Mouse (Mus musculus): ENCODE data around the gene Fam189a1. TPM values are rescaled to one million over a fixed set of nuclear protein-coding genes. Genes with fewer than 3 reads are reported as not detected.

The Fam189a1 gene
- polyA plus RNA-seq, 1 experiment = 0.05 TPM

- TF ChIP-seq CTCF (conservative IDR thresholded peaks at IDR 0.05; ENCODE audit: insufficient read depth, insufficient read length, low read depth, low read length) (no peak), POLR2A (IDR thresholded peaks at IDR 0.05; ENCODE audit: low read depth, low read length) (no peak)
- DNase-seq = no peak
- WGBS = 28% methylated on average over 3 of the region's 3 CpGs
- H3K27ac ChIP-seq (ENCODE audit: insufficient read depth, low read depth, low read length) = no peak overlapping the region
- H3K4me1 ChIP-seq (ENCODE audit: control insufficient read depth, insufficient read depth, low read length) = no peaks in the 10 kb centered on the region
- no peak overlapping the region for H3K4me3 ChIP-seq (ENCODE audit: insufficient read depth, low read depth, low read length)
- H3K36me3 ChIP-seq (ENCODE audit: control insufficient read depth, insufficient read depth, low read length) = no peaks in the 10 kb centered on the region
- no peaks in the 10 kb centered on the region for H3K27me3 ChIP-seq (replicated peaks; ENCODE audit: control insufficient read depth, insufficient read depth, low read length)
These were observed 73.6 kb downstream of the Fam189a1 start for GRCm38 (mm10) chr7:65082778-65083091.

DNA sequence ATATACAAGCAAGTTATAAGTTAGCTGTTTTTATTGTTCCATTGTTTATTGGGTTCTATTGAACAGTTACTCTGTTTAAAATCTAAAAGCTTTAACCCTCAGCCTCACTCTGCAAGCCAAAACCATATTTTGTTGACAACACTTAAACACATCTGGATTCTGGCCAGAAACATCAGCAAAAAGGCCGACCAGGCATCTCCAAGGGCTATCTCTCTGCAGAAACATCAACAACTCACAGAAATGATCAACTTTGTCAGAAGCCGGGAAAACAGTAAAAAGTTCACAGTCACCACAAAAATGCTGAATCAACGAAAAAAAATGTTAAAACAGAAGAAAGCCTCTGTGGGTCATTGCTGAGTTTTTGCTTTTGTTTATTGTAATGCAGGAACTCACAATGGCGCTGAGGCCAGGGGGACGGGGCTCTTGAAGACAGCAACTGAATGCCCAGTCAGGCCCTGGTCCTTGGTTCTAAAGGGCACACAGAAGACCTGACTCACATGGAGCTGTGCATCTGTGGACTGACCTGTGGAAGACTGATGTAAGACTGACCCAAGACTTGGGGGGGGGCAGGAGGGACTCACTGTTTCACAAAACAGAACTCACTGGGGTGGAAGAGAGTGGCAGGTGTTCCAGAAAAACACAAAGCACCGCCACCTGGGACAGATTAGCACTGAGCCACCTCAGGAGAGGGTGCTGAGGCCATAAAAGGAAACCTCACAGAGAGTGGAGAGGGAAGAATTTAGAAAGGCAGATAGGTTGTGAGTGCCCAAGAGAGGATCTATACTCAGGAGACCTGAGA, 74.2 kb downstream of the Fam189a1 start:
- no peak for TF ChIP-seq POLR2A (IDR thresholded peaks at IDR 0.05; ENCODE audit: low read depth, low read length)
- no peak for TF ChIP-seq CTCF (conservative IDR thresholded peaks at IDR 0.05; ENCODE audit: insufficient read depth, insufficient read length, low read depth, low read length)
- WGBS = 42% methylated on average over 6 of the region's 6 CpGs

DNA sequence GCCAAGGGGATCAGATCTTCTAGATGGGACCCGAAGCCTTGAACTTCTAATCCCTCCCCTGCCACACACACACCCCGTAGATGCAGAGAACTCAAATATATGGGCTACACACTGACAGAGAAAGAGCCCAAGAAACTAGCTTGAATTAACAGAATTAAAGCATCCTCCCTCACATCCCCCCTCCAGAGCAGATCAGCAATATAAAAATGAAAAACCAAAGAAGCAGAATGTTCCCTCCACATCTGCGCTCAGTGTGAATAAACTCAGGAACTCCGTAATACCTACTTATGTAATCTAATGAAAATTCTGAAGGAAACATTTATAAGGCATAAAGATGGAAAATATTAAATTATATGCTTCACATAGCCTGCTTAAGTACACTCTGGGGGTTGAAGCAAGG, 80.2 kb downstream of the Fam189a1 start:
- Histone ChIP-seq H3K27me3 (replicated peaks; ENCODE audit: control insufficient read depth, insufficient read depth, low read length) (no peaks in the 10 kb centered on the region), H3K4me1 (ENCODE audit: control insufficient read depth, insufficient read depth, low read length) (no peaks in the 10 kb centered on the region), H3K4me3 (ENCODE audit: insufficient read depth, low read depth, low read length) (no peak overlapping the region), H3K36me3 (ENCODE audit: control insufficient read depth, insufficient read depth, low read length) (no peaks in the 10 kb centered on the region), H3K27ac (ENCODE audit: insufficient read depth, low read depth, low read length) (no peak overlapping the region)
- no peak for TF ChIP-seq CTCF (conservative IDR thresholded peaks at IDR 0.05; ENCODE audit: insufficient read depth, insufficient read length, low read depth, low read length)
- TF ChIP-seq POLR2A (IDR thresholded peaks at IDR 0.05; ENCODE audit: low read depth, low read length) = no peak
- no peak for DNase-seq
- whole genome bisulfite sequencing = 89% methylated on average over 4 of the region's 4 CpGs

More for the DNA sequence above, 74.2 kb downstream of the Fam189a1 start:
- H3K27ac ChIP-seq (ENCODE audit: insufficient read depth, low read depth, low read length) = no peak overlapping the region
- H3K4me1 ChIP-seq (ENCODE audit: control insufficient read depth, insufficient read depth, low read length) = no peaks in the 10 kb centered on the region
- no peak for DNase-seq
- no peak overlapping the region for H3K4me3 ChIP-seq (ENCODE audit: insufficient read depth, low read depth, low read length)
- H3K27me3 ChIP-seq (replicated peaks; ENCODE audit: control insufficient read depth, insufficient read depth, low read length) = no peaks in the 10 kb centered on the region
- no peaks in the 10 kb centered on the region for H3K36me3 ChIP-seq (ENCODE audit: control insufficient read depth, insufficient read depth, low read length)

DNA sequence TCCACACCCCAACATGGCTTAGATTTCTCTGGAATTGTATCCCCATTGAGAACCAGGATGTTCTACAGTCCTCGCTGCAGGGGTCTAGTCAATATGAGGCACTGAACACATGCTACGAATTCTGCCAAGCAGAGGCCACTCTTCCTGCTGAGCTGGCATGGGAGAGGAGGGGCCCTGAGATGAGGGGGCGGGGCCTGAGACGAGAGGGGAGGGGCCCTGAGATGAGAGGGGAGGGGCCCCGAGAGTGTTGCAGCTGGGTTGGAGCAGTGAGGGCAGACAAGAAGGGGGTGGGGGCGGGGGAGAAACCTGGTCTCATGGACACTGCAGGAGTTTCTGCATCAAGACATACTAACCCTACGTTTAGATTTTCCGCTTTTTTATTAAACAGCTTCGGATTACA, 82.2 kb downstream of the Fam189a1 start:
- Histone ChIP-seq H3K27me3 (replicated peaks; ENCODE audit: control insufficient read depth, insufficient read depth, low read length) (no peaks in the 10 kb centered on the region), H3K4me1 (ENCODE audit: control insufficient read depth, insufficient read depth, low read length) (no peaks in the 10 kb centered on the region), H3K4me3 (ENCODE audit: insufficient read depth, low read depth, low read length) (no peak overlapping the region), H3K36me3 (ENCODE audit: control insufficient read depth, insufficient read depth, low read length) (no peaks in the 10 kb centered on the region), H3K27ac (ENCODE audit: insufficient read depth, low read depth, low read length) (no peak overlapping the region)
- no peak for DNase-seq
- TF ChIP-seq POLR2A (IDR thresholded peaks at IDR 0.05; ENCODE audit: low read depth, low read length) (no peak), CTCF (conservative IDR thresholded peaks at IDR 0.05; ENCODE audit: insufficient read depth, insufficient read length, low read depth, low read length) (no peak)
- WGBS = 35% methylated on average over 9 of the region's 9 CpGs

DNA sequence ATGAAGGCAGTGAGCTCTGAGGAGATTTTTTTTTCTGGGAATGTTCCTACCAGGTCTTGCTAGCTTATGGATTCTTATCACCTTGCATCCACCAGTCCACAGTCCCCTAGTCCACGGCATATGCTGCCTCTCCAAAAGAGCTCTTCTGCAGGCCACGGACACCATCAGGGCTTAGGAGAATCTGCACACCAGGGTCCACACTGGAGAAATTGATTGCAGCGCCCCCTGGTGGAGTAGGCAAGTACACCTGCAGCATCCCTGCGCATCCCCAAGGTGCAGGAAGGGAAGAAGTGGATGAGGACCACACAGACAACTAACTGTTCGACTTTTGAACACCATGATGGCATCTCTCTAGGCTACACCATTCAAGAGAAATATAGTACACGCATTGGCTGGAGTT, 82.8 kb downstream of the Fam189a1 start:
- H3K4me3 ChIP-seq (ENCODE audit: insufficient read depth, low read depth, low read length) = no peak overlapping the region
- no peaks in the 10 kb centered on the region for H3K27me3 ChIP-seq (replicated peaks; ENCODE audit: control insufficient read depth, insufficient read depth, low read length)
- TF ChIP-seq POLR2A (IDR thresholded peaks at IDR 0.05; ENCODE audit: low read depth, low read length) (no peak), CTCF (conservative IDR thresholded peaks at IDR 0.05; ENCODE audit: insufficient read depth, insufficient read length, low read depth, low read length) (peak; percentile 52)
- 30% methylated on average over 6 of the region's 6 CpGs for WGBS
- no peaks in the 10 kb centered on the region for H3K36me3 ChIP-seq (ENCODE audit: control insufficient read depth, insufficient read depth, low read length)
- DNase-seq = peak; percentile 18
- no peak overlapping the region for H3K27ac ChIP-seq (ENCODE audit: insufficient read depth, low read depth, low read length)
- H3K4me1 ChIP-seq (ENCODE audit: control insufficient read depth, insufficient read depth, low read length) = no peaks in the 10 kb centered on the region

DNA sequence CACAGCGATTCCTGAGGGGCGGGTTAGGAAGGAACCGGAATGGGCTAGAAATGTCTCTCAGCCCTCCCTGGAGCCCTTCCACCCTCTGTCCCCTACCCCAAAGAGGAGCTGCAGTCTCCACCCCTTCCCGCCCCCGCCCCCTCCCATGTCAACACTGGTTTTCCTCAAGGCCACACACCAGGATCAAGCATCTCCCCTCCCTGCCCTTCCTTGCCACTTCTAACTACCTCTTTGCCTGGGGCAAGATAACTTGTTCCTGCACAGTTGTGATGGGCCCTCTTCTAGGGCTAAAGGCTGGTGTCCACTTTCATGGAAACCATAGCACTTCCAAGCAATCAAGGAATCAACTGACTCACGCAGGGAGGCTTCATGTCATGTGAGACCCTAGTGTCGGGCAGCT, 90.2 kb downstream of the Fam189a1 start:
- H3K27me3 ChIP-seq (replicated peaks; ENCODE audit: control insufficient read depth, insufficient read depth, low read length) = no peaks in the 10 kb centered on the region
- H3K36me3 ChIP-seq (ENCODE audit: control insufficient read depth, insufficient read depth, low read length) = no peaks in the 10 kb centered on the region
- DNase-seq = no peak
- no peak for TF ChIP-seq CTCF (conservative IDR thresholded peaks at IDR 0.05; ENCODE audit: insufficient read depth, insufficient read length, low read depth, low read length)
- TF ChIP-seq POLR2A (IDR thresholded peaks at IDR 0.05; ENCODE audit: low read depth, low read length) = no peak
- H3K27ac ChIP-seq (ENCODE audit: insufficient read depth, low read depth, low read length) = no peak overlapping the region
- no peak overlapping the region for H3K4me3 ChIP-seq (ENCODE audit: insufficient read depth, low read depth, low read length)
- 85% methylated on average over 7 of the region's 7 CpGs for WGBS
- no peaks in the 10 kb centered on the region for H3K4me1 ChIP-seq (ENCODE audit: control insufficient read depth, insufficient read depth, low read length)

- TF ChIP-seq POLR2A (IDR thresholded peaks at IDR 0.05; ENCODE audit: low read depth, low read length) (no peak), CTCF (conservative IDR thresholded peaks at IDR 0.05; ENCODE audit: insufficient read depth, insufficient read length, low read depth, low read length) (no peak)
- Histone ChIP-seq H3K4me3 (ENCODE audit: insufficient read depth, low read depth, low read length) (no peak overlapping the region), H3K27ac (ENCODE audit: insufficient read depth, low read depth, low read length) (no peak overlapping the region), H3K4me1 (ENCODE audit: control insufficient read depth, insufficient read depth, low read length) (no peaks in the 10 kb centered on the region), H3K27me3 (replicated peaks; ENCODE audit: control insufficient read depth, insufficient read depth, low read length) (no peaks in the 10 kb centered on the region), H3K36me3 (ENCODE audit: control insufficient read depth, insufficient read depth, low read length) (no peaks in the 10 kb centered on the region)
- no peak for DNase-seq
- 82% methylated on average over 7 of the region's 7 CpGs for WGBS
These were observed 90.9 kb downstream of the Fam189a1 start for GRCm38 (mm10) chr7:65065457-65065856.

Data from kidney, adult 2 months (tissue).